Mouse (Mus musculus) erythroblast, embryonic 14.5 days (primary cell): ENCODE data around the gene Parp6.

Source experiments
- GATA1 ChIP-seq: IDR thresholded peaks from 2 replicates; pipeline ENCODE4 v1.6.1; 2012; ENCODE audit warnings: low read length, inconsistent platforms, mixed read lengths
- TAL1 ChIP-seq: IDR thresholded peaks from 3 replicates; pipeline ENCODE4 v1.6.1; 2012; ENCODE audit warnings: low read length, inconsistent platforms, mixed read lengths

DNA sequence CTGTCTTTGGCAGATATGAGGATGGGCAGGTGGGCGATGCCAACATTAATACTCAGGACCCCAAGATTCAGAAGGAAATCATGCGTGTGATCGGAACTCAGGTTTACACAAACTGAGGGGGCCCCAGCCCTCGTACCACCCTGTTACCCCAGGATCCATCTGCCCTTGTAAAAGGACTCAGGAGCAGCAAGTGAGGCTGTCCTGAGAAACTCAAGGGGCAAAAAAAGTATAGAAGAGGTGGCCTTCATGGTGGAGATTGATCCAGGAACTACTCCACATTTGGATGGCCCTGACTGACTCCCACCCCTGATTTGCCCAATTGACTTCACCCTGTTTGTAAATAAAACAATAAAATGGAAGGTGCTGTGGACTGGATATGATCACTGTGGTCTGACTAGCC is 32.8 kb downstream of the Parp6 start:
- TF ChIP-seq GATA1 (no peak), TAL1 (no peak)
